Mouse (Mus musculus) stomach, embryonic 15.5 days (tissue): ENCODE results near the gene Arhgap32. TPM values are rescaled to one million over a fixed set of nuclear protein-coding genes. Genes with fewer than 3 reads are reported as not detected.

Experiments used
- ATAC-seq: fragments of 200-750 bp; cut with Nextera tagmentation; 2 replicates; pipeline ENCODE4 v1.8.0; 2017; ENCODE audit warnings: low read depth, moderate number of reproducible peaks, moderate TSS enrichment; ENCODE audit not compliant: insufficient read depth, low FRiP score
- H3K27ac ChIP-seq: fragments of 300-500 bp; sonication (generic); 2 replicates; pipeline ENCODE4 v1.5.1; 2015; ENCODE audit warnings: mild to moderate bottlenecking, inconsistent platforms
- H3K27me3 ChIP-seq: fragments of 300-500 bp; sonication (generic); replicated peaks from 2 replicates; pipeline ENCODE4 v1.6.1; 2015; ENCODE audit warnings: inconsistent platforms
- H3K36me3 ChIP-seq: fragments of 300-500 bp; sonication (generic); 2 replicates; pipeline ENCODE4 v1.6.1; 2015; ENCODE audit warnings: inconsistent platforms
- H3K4me1 ChIP-seq: fragments of 300-500 bp; sonication (generic); 2 replicates; pipeline ENCODE4 v1.6.1; 2015; ENCODE audit warnings: inconsistent platforms
- H3K4me2 ChIP-seq: fragments of 300-500 bp; sonication (generic); 2 replicates; pipeline ENCODE4 v1.6.1; 2015; ENCODE audit warnings: mild to moderate bottlenecking, inconsistent platforms
- H3K4me3 ChIP-seq: fragments of 300-500 bp; sonication (generic); replicated peaks from 2 replicates; pipeline ENCODE4 v1.5.1; 2015; ENCODE audit warnings: inconsistent platforms
- H3K9ac ChIP-seq: fragments of 300-500 bp; sonication (generic); 2 replicates; pipeline ENCODE4 v1.6.1; 2015; ENCODE audit warnings: inconsistent platforms
- H3K9me3 ChIP-seq: fragments of 300-500 bp; sonication (generic); 2 replicates; pipeline ENCODE4 v1.6.1; 2016; ENCODE audit warnings: inconsistent platforms
- WGBS: fragments of 180-500 bp; shearing (Covaris S2); methylation state at CpG from one replicate; pipeline ENCODE4 v1.1.7; 2015; 5-methylcytosine and 5-hydroxymethylcytosine counted together
- polyA plus RNA-seq: library from polyadenylated mRNA; unstranded; fragments of >200 nt; fragmentation: Nextera tagmentation; extraction: Ambion mirVana; gene quantifications from 2 replicates; pipeline ENCODE4 v1.2.1, GENCODE M21; 2015

The Arhgap32 gene
- 11.7 and 12.9 TPM in 2 replicates for polyA plus RNA-seq

- Histone ChIP-seq H3K27ac (peak within 1 kb of the TSS; percentile 42; the same call in 1 of the 2 replicates), H3K9me3 (no peaks in the 10 kb centered on the region), H3K4me1 (peaks cover 4% of the 10 kb centered on the region; the same call in 1 of the 2 replicates), H3K4me2 (no peak within 1 kb of the TSS), H3K9ac (no peak within 1 kb of the TSS), H3K4me3 (no peak within 1 kb of the TSS), H3K27me3 (no peaks in the 10 kb centered on the region), H3K36me3 (no peaks in the 10 kb centered on the region)
- ATAC-seq = no peak
- 84% methylated on average over 1 of the region's 1 CpGs for WGBS
These were observed at the start of gene Arhgap32 for GRCm38 (mm10) chr9:32115786-32116185. TSS of gene Arhgap32 (plus strand) at chr9:32116136.

DNA sequence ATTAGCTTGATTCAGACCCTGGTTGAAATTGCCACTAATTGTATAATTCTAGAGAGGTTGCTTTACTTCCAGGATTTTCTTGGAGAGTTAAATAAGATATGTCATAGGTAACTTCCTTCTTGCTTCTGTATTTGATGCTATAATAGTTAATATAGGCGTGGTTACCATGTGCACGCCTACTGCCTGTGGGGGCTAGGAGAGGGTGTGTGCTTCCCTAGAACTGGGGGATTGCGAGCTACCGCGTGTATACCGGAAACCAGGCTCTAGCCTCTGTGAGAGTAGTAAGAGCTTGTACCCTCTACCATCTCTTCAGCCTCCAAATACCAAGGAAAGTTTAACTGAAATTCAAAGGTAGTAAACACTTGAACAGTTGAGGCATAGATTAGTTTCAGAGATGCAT is 43.2 kb upstream of the Arhgap32 start:
- Histone ChIP-seq H3K36me3 (no peaks in the 10 kb centered on the region), H3K4me2 (no peak overlapping the region), H3K4me1 (no peaks in the 10 kb centered on the region), H3K27ac (no peak overlapping the region), H3K9me3 (no peaks in the 10 kb centered on the region), H3K9ac (no peak overlapping the region), H3K4me3 (no peak overlapping the region), H3K27me3 (no peaks in the 10 kb centered on the region)
- ATAC-seq = no peak
- WGBS = 84% methylated on average over 6 of the region's 6 CpGs

DNA sequence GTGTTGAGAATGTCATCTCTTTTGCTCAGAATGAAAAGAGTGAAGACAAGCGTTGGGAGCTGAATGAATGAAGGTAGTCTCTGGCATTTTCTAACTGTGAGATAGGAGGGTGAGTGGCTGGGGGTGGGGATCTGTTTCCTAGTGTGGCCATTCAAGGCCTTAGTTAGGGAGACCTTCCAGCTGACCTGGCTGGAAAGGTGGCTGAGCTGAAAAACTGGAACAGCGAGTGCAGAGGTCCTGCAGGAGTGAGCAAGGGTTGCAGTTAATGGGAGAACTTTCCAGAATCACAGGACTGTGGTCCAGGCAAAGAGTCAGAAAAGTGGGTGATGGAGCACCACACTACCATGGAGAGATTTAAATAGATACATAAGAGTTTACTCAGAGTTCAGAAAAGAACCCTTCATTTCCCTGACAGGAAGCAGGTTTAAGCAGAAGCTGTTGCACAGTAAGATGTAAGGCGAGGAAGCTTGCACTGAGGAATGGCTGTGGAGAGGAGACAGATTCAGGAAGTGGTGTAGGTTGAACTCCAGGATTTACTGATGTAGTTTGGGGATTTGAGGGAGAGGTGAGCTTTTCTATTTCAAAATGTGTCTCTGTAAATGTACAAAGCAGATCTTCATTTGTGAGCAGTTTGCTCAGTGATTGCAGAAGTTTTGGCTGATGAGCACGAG is 27.7 kb upstream of the Arhgap32 start:
- Histone ChIP-seq H3K27me3 (no peaks in the 10 kb centered on the region), H3K27ac (no peak overlapping the region), H3K4me1 (peaks cover 5% of the 10 kb centered on the region; the same call in 1 of the 2 replicates), H3K36me3 (no peaks in the 10 kb centered on the region), H3K9ac (no peak overlapping the region), H3K4me2 (no peak overlapping the region), H3K9me3 (no peaks in the 10 kb centered on the region), H3K4me3 (no peak overlapping the region)
- ATAC-seq = no peak
- 46% methylated on average over 4 of the region's 4 CpGs for WGBS

- no peak for ATAC-seq
- H3K36me3 ChIP-seq = no peaks in the 10 kb centered on the region
- 66% methylated on average over 3 of the region's 3 CpGs for WGBS
- no peaks in the 10 kb centered on the region for H3K27me3 ChIP-seq
- H3K4me3 ChIP-seq = no peak overlapping the region
- H3K9me3 ChIP-seq = no peaks in the 10 kb centered on the region
- H3K4me1 ChIP-seq = peaks cover 8% of the 10 kb centered on the region; the same call in 1 of the 2 replicates
- no peak overlapping the region for H3K9ac ChIP-seq
- H3K4me2 ChIP-seq = no peak overlapping the region
- no peak overlapping the region for H3K27ac ChIP-seq
These were observed 27.1 kb upstream of the Arhgap32 start for GRCm38 (mm10) chr9:32088882-32089281.

DNA sequence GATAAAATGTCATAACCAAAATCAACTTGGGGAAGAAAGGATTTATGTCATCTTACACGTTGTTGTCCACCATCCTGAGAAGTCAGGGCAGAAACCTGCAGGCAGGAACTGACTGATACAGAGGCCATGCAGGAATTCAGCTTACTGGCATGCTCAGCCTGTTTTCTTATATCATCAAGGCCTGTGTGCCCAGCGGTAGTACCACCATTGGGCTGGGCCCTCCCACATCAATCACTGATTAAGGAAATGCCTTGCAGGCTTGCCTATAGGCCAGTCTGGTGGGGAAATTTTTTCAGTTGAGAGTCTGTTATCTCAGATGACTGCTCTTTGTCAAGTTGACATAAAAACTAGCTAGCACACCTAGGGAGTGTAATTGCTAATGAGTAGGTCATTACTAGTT is 22.5 kb upstream of the Arhgap32 start:
- H3K27me3 ChIP-seq = no peaks in the 10 kb centered on the region
- no peaks in the 10 kb centered on the region for H3K36me3 ChIP-seq
- ATAC-seq = no peak; the same call in 1 of the 2 replicates
- no peak overlapping the region for H3K9ac ChIP-seq
- no peak overlapping the region for H3K27ac ChIP-seq
- H3K9me3 ChIP-seq = no peaks in the 10 kb centered on the region
- WGBS = 42% methylated on average over 2 of the region's 2 CpGs
- H3K4me2 ChIP-seq = no peak overlapping the region
- no peak overlapping the region for H3K4me3 ChIP-seq
- H3K4me1 ChIP-seq = peaks cover 18% of the 10 kb centered on the region; the same call in 1 of the 2 replicates

DNA sequence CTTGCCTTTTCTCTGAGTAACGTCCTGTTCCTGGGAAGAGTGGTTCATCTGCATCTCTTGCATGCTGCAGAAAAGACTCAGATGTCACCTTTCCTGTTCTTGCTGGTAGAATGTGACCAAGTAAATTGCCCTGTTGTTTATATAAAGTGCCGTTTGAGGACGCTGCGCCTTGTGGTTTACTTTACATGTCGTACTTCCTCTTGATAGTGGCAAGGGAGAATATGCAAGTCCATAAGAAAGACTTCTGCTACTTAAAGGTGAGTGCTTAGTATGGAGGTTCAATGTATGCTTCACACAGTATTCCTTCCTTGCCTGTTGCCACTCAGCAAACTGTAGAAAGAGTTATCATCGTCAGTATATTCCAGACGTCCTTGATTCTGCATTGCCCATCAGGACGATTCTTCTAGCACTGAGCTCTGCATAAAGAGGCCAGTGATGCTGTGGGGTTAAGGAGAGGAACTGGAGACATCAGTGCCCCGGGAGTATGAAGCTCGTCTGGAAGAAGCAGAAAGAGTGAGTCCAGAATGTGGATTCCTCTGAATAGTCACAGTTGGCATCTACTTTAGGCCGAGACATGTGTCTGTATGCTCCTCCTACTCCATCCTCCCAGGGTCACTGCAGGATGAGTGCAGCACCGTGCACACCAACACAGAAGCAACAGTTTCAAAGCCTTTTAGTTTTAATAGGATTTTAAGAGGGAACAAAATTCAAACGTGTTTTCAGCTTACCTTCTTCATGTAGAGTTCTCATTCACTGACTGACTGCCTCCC is 21.4 kb upstream of the Arhgap32 start:
- no peak for ATAC-seq
- peaks cover 18% of the 10 kb centered on the region; the same call in 1 of the 2 replicates for H3K4me1 ChIP-seq
- no peak overlapping the region for H3K9ac ChIP-seq
- no peaks in the 10 kb centered on the region for H3K27me3 ChIP-seq
- no peak overlapping the region for H3K4me2 ChIP-seq
- no peaks in the 10 kb centered on the region for H3K36me3 ChIP-seq
- H3K9me3 ChIP-seq = no peaks in the 10 kb centered on the region
- WGBS = 31% methylated on average over 13 of the region's 13 CpGs
- no peak overlapping the region for H3K4me3 ChIP-seq
- H3K27ac ChIP-seq = no peak overlapping the region

- no peaks in the 10 kb centered on the region for H3K27me3 ChIP-seq
- H3K4me3 ChIP-seq = no peak overlapping the region
- no peak overlapping the region for H3K27ac ChIP-seq
- H3K4me1 ChIP-seq = peaks cover 18% of the 10 kb centered on the region; the same call in 1 of the 2 replicates
- WGBS = 82% methylated on average over 4 of the region's 4 CpGs
- ATAC-seq = no peak
- no peaks in the 10 kb centered on the region for H3K36me3 ChIP-seq
- no peak overlapping the region for H3K9ac ChIP-seq
- H3K4me2 ChIP-seq = no peak overlapping the region
- H3K9me3 ChIP-seq = no peaks in the 10 kb centered on the region
These were observed 20.4 kb upstream of the Arhgap32 start for GRCm38 (mm10) chr9:32095511-32095910.

DNA sequence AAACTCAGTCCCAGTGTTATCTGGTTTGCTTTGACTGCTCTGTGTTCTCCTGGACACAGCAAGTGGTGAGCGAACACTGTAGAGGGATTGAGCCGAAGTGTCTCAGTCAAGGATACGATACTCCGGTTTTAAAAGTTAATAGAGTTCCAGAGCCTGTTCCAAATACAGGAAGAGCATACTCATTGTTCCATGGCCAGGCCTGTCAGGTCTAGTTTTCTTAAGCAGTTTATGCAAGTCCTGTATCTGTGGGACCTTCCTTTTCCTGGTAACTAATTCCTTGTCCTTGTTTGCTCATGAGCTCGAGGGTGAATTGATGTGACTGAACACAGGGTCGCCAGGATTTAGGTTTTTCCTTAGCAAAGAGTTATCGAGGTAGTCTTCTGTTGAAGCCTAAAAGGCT is 19.4 kb upstream of the Arhgap32 start:
- peak overlapping the region; percentile 63 for H3K27ac ChIP-seq
- H3K4me2 ChIP-seq = no peak overlapping the region
- no peak for ATAC-seq
- H3K27me3 ChIP-seq = no peaks in the 10 kb centered on the region
- peaks cover 18% of the 10 kb centered on the region; the same call in 1 of the 2 replicates for H3K4me1 ChIP-seq
- no peaks in the 10 kb centered on the region for H3K9me3 ChIP-seq
- H3K4me3 ChIP-seq = no peak overlapping the region
- no peaks in the 10 kb centered on the region for H3K36me3 ChIP-seq
- 67% methylated on average over 7 of the region's 7 CpGs for WGBS
- H3K9ac ChIP-seq = no peak overlapping the region

DNA sequence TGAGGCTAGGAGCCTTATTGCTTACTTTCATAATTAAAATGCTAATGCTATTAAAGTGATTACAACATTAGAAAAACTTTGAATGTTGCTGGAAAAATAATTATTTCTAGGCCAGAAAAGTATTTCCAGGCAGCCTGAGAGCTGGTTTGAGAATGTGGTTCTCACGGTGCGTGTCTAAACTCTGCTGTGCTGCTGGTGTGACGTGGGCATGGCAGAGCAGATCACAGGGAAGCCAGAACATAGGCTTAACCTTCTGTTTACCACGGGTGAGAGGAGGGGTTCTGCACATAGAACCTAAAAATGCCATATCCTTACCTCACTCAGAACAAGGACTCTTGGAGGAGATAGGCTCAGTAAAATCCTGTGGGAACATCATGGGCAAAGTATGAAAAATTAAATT is 18.8 kb upstream of the Arhgap32 start:
- H3K9ac ChIP-seq = no peak overlapping the region
- H3K36me3 ChIP-seq = no peaks in the 10 kb centered on the region
- no peak overlapping the region for H3K4me3 ChIP-seq
- no peaks in the 10 kb centered on the region for H3K27me3 ChIP-seq
- no peak overlapping the region for H3K27ac ChIP-seq
- no peak for ATAC-seq
- 66% methylated on average over 4 of the region's 4 CpGs for WGBS
- no peaks in the 10 kb centered on the region for H3K9me3 ChIP-seq
- H3K4me1 ChIP-seq = peaks cover 18% of the 10 kb centered on the region; the same call in 1 of the 2 replicates
- no peak overlapping the region for H3K4me2 ChIP-seq

- Histone ChIP-seq H3K4me3 (no peak overlapping the region), H3K27me3 (no peaks in the 10 kb centered on the region)
- 82% methylated on average over 9 of the region's 9 CpGs for WGBS
These were observed 17.3 kb upstream of the Arhgap32 start for GRCm38 (mm10) chr9:32098425-32099155.

DNA sequence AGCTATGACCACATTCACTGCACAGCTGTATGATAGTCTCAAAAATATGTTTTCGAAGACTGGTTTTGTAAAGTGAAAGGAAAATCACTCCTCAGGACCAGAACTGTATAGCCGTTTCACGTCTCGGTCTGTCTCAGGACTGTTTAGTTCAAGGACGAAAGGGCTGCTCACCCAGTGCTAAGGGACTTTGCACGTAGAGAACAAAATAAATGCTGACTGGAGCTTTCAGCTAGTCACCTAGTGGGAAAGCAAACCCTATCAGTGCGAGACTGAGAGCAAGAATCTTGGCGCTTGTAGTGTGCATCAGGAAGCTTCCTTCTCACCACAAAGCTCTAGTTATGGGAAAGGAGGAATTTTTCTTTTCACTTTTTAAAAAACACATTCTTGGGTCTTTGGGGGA is 15.4 kb upstream of the Arhgap32 start:
- H3K4me1 ChIP-seq = peaks cover 8% of the 10 kb centered on the region; the same call in 1 of the 2 replicates
- H3K4me2 ChIP-seq = no peak overlapping the region
- H3K27me3 ChIP-seq = no peaks in the 10 kb centered on the region
- H3K9me3 ChIP-seq = no peaks in the 10 kb centered on the region
- no peak overlapping the region for H3K9ac ChIP-seq
- no peak overlapping the region for H3K4me3 ChIP-seq
- no peaks in the 10 kb centered on the region for H3K36me3 ChIP-seq
- H3K27ac ChIP-seq = no peak overlapping the region
- ATAC-seq = no peak
- 84% methylated on average over 8 of the region's 8 CpGs for WGBS

More at GRCm38 (mm10) chr9:32098425-32099155, 17.3 kb upstream of the Arhgap32 start:
- peak; percentile 79; the same call in 1 of the 2 replicates for ATAC-seq
- no peaks in the 10 kb centered on the region for H3K9me3 ChIP-seq
- no peak overlapping the region for H3K4me2 ChIP-seq
- peaks cover 15% of the 10 kb centered on the region; the same call in 1 of the 2 replicates for H3K4me1 ChIP-seq
- H3K27ac ChIP-seq = no peak overlapping the region
- H3K9ac ChIP-seq = no peak overlapping the region
- no peaks in the 10 kb centered on the region for H3K36me3 ChIP-seq
